Mouse (Mus musculus): Measurements from ENCODE around the gene Tbc1d1.

DNA sequence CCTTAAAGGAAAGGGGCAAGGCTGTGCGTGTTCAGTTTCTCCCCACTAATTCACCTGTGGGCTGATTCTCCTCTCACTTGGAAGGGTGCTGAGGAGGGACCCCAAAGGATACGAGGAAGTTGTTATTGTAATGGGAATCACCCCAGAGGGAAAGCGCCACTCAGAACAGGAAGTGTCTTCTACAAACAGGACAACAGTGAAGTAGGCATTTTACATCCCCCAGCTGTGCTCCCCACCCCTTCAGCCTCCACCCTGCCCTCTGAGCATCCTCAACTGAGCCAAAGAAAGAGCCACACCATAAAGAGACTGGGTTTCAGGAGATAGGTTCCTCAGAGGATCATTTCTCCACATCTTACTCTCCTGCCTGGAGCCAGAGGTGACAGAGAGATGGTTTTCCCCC lies 219.7 kb downstream of the Tbc1d1 start:
- TF ChIP-seq POLR2A (IDR thresholded peaks at IDR 0.05; ENCODE audit: low read depth, low read length) = no peak
- no peak for TF ChIP-seq CTCF (IDR thresholded peaks at IDR 0.05; ENCODE audit: extremely low read depth, insufficient read length, insufficient replicate concordance, low read depth, low read length)

All from small intestine, adult 2 months (tissue).